Comparison of ENCODE assay signal across 7 mouse cellular contexts in the genomic region with DNA sequence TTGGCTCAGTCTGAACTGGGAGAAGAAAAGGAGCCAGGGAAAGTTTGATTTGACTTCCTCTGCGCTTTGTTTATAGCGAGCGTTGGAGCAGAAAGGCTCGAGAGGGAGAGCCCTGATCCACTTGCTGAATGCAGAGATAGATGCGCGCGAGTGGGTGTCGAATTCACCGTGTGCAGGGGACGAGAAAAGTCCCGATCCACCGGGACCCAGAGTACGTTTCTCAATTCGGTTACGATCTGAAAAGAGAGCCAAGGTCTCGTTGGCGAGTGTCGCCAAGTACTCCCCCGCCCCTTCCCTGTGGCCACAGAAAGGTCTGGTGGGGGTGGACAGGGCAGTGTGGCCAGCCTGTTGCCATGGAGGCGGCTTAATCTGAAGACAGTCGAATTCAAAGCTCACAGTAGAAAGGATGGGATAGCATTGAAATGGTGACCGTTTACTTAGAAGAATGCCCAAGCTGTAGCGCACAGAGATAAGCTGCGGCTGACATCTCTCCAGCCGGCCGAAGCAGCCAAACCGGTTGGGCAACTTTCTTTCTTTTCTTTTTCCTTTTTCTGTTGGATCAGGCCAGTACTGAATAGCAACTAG.
DNase-seq lines count a peak whose midpoint lies in the region; TF ChIP-seq lines count a peak whose summit lies in the region.

No protein-coding gene starts in this region.

- under 1% methylated on average over 27 of the region's 27 CpGs for WGBS in embryonic facial prominence, embryonic 10.5 days
- WGBS in limb, embryonic 10.5 days, result under 1% methylated on average over 27 of the region's 27 CpGs
- under 1% methylated on average over 27 of the region's 27 CpGs for WGBS in midbrain, embryonic 10.5 days
- WGBS in small intestine, adult 2 months, result 2% methylated on average over 27 of the region's 27 CpGs

- peak overlapping the region; percentile 59 for H3K4me3 ChIP-seq in embryonic facial prominence, embryonic 10.5 days
- peak overlapping the region; percentile 59 for H3K4me3 ChIP-seq in limb, embryonic 10.5 days
- H3K4me3 ChIP-seq in midbrain, embryonic 10.5 days, result peak overlapping the region; percentile 50
- H3K4me3 ChIP-seq in small intestine, adult 2 months (ENCODE audit: low read depth, low read length), result peak overlapping the region; percentile 62

- peaks cover 51% of the 10 kb centered on the region for H3K4me1 ChIP-seq in embryonic facial prominence, embryonic 10.5 days
- peaks cover 32% of the 10 kb centered on the region for H3K4me1 ChIP-seq in limb, embryonic 10.5 days
- H3K4me1 ChIP-seq in midbrain, embryonic 10.5 days, result peaks cover 66% of the 10 kb centered on the region
- H3K4me1 ChIP-seq in small intestine, adult 2 months (ENCODE audit: control insufficient read depth, insufficient read depth, insufficient read length, low read length), result peaks cover 11% of the 10 kb centered on the region; the same call in 1 of the 2 replicates

- TF ChIP-seq POLR2A in small intestine, adult 2 months (IDR thresholded peaks at IDR 0.05; ENCODE audit: low read depth, low read length), result no peak

- peaks cover 13% of the 10 kb centered on the region; the same call in 1 of the 2 replicates for H3K27me3 ChIP-seq in embryonic facial prominence, embryonic 10.5 days (replicated peaks; ENCODE audit: low read depth, poor library complexity, severe bottlenecking)
- H3K27me3 ChIP-seq in limb, embryonic 10.5 days (ENCODE audit: low read depth, poor library complexity, severe bottlenecking), result peaks cover 12% of the 10 kb centered on the region
- H3K27me3 ChIP-seq in midbrain, embryonic 10.5 days (ENCODE audit: low read depth, poor library complexity, severe bottlenecking), result peaks cover 6% of the 10 kb centered on the region; the same call in 1 of the 2 replicates
- no peaks in the 10 kb centered on the region for H3K27me3 ChIP-seq in small intestine, adult 2 months (ENCODE audit: control insufficient read depth, insufficient read depth, low read length)

- H3K27ac ChIP-seq in embryonic facial prominence, embryonic 10.5 days (replicated peaks), result peak overlapping the region; percentile 87
- peak overlapping the region; percentile 84 for H3K27ac ChIP-seq in limb, embryonic 10.5 days
- peak overlapping the region; percentile 93 for H3K27ac ChIP-seq in midbrain, embryonic 10.5 days (replicated peaks)
- H3K27ac ChIP-seq in small intestine, adult 2 months (ENCODE audit: insufficient read depth, low read depth, low read length), result peak overlapping the region; percentile 83

- peak; percentile 83 for DNase-seq in adrenal gland, postnatal 14 days
- DNase-seq in embryonic facial prominence, embryonic 10.5 days (ENCODE audit: low spot score), result peak; percentile 74
- DNase-seq in heart, adult 8-10 months (ENCODE audit: low spot score), result peak; percentile 53
- peak; percentile 58 for DNase-seq in kidney, adult 18-20 months
- DNase-seq in limb, embryonic 10.5 days (ENCODE audit: low spot score), result peak; percentile 64
- peak; percentile 90 for DNase-seq in midbrain, embryonic 10.5 days (ENCODE audit: low spot score)

- TF ChIP-seq CTCF in small intestine, adult 2 months (IDR thresholded peaks at IDR 0.05; ENCODE audit: extremely low read depth, insufficient read length, insufficient replicate concordance, low read depth, low read length), result no peak

- no peaks in the 10 kb centered on the region for H3K9me3 ChIP-seq in embryonic facial prominence, embryonic 10.5 days
- no peaks in the 10 kb centered on the region for H3K9me3 ChIP-seq in limb, embryonic 10.5 days (replicated peaks)
- H3K9me3 ChIP-seq in midbrain, embryonic 10.5 days (replicated peaks), result no peaks in the 10 kb centered on the region

- H3K36me3 ChIP-seq in embryonic facial prominence, embryonic 10.5 days (replicated peaks), result no peaks in the 10 kb centered on the region
- H3K36me3 ChIP-seq in limb, embryonic 10.5 days, result no peaks in the 10 kb centered on the region
- H3K36me3 ChIP-seq in midbrain, embryonic 10.5 days, result no peaks in the 10 kb centered on the region
- no peaks in the 10 kb centered on the region for H3K36me3 ChIP-seq in small intestine, adult 2 months (ENCODE audit: control insufficient read depth, insufficient read depth, low read length)

Comparison
In these comparisons a context has a peak if more than half of its experiments do, and no peak if none do; other contexts are left out.
1. Peak in every context shown above with its lines: DNase-seq, H3K4me3 ChIP-seq and H3K27ac ChIP-seq.